Mouse (Mus musculus): ENCODE measurements around the gene Atf5. TPM values are rescaled to one million over a fixed set of nuclear protein-coding genes. Genes with fewer than 3 reads are reported as not detected.
A peak's percentile ranks its signal among the peaks of the same experiment; 100 is the strongest.

Atf5 gene
- 34.0 and 71.1 TPM in 2 replicates for total RNA-seq (2012; rRNA removed)
- 12.0 and 13.4 TPM in 2 replicates for total RNA-seq (2014; rRNA removed)
- polyA plus RNA-seq (2012; ENCODE audit: insufficient read length, low read depth) = 82.3 and 84.5 TPM in 2 replicates

DNA sequence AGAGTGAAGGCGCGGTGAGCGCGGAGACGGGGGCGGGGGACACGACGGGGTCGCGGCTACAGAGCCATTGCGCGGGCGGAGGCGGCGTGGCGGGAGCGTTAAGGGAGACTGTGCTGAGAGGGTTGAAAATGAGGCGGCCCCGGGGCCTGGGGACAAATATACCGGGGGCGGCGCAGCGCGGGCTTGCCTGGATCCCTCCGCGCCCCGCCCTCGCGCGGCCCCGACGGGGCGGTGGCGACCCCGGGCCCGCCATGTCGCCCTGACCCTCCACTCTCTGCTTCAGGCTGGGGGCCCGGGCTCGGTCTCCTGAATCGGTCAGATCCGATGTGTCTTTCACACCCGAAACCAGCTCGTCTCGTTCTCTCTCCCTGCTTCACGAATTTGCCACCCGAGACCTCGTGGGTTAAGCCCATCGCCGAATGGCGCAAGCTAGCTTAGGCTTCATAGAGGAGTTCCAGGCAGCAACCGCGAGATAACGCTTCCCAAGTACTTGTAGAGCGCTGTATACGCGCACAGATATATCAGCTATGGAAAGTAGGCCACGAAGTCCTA lies at the start of gene Atf5:
TSS of gene Atf5 (minus strand) at position 189 of the 552 bp plus-strand sequence.
- Histone ChIP-seq H3K36me3 (replicated peaks in 1 of 2; ENCODE audit: control insufficient read depth in 1 of 2, insufficient read depth in 1 of 2, low read length in 1 of 2) (peaks cover 36 to 64% of the 10 kb centered on the region in 2 experiments), H3K4me1 (ENCODE audit: control insufficient read depth in 1 of 2, insufficient read depth in 2 of 2) (peaks cover 27 to 41% of the 10 kb centered on the region in 2 experiments)
- in situ Hi-C loops (cut with MboI; ENCODE audit: low pct_ligation_motif_present, low pct_unique_long_range_greater_than_20kb, low sequenced_read_pairs) = no loop called here

DNA sequence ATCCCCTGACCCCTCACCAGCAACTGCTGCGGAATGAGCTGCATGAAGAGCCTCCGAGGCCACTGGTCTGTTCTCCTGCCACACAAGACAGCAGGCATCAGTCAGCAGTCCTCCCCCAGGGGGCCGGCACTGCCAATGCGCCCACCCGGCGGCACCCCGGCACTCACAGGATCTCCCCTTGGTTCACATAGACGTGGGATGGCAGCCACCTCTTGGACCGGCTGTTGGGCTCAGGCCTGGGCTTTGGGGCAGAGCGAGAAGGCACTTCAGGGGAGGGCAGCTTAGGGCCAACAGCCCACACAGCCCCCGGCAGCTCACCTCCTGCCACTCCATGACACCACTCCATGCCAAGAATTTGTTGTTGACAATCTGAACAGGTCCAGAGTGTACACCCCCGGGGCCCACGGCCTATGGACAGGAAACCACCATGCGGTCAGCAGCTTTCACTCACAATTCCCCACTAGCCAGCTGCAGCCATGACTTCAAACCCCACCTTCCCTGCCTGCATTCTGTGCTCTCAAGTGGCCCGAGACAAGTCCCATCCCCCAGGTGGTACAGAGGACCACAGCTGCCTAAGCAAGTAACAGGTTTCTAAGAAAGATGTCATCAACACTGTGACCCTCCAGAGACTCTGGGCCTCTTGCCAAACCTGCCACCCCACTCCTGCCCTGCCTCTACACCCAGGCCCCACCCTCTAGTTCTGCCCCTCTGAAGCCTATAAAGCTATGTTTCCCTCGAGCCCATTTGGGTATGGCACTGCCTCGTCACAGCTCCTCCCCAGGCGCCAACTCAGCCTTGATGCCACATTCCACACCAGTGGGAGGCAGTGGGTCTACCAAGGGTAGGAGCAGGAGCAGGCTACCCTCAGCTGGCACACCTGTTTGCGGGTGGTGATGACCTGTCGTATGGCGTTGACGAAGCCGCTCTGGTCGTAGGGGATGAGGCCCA lies 48.4 kb upstream of the Atf5 start:
- Histone ChIP-seq H3K4me2 (ENCODE audit: insufficient read depth, low read depth, poor library complexity, severe bottlenecking) (no peak overlapping the region), H3K4me3 (replicated peaks in 1 of 3; ENCODE audit: low read depth in 2 of 3, low read length in 2 of 3, poor library complexity in 1 of 3) (no peak overlapping the region), H3K27ac (ENCODE audit: insufficient read depth, low read depth) (0 out of 2 replicates have a peak overlapping the region, but pooled peaks have one; percentile 12), H3K4me1 (ENCODE audit: control insufficient read depth in 1 of 2, insufficient read depth in 2 of 2) (peaks cover 39 to 63% of the 10 kb centered on the region in 2 experiments), H3K27me3 (replicated peaks) (peaks cover 11% of the 10 kb centered on the region), H3K79me2 (replicated peaks; ENCODE audit: control insufficient read depth, extremely low read depth, insufficient read depth, poor library complexity, severe bottlenecking) (no peaks in the 10 kb centered on the region), H3K9me3 (replicated peaks; ENCODE audit: low read length) (no peaks in the 10 kb centered on the region), H3K36me3 (replicated peaks in 1 of 2; ENCODE audit: control insufficient read depth in 1 of 2, insufficient read depth in 1 of 2, low read length in 1 of 2) (peaks cover 41 to 65% of the 10 kb centered on the region in 2 experiments), H3K9ac (ENCODE audit: insufficient read depth, low read depth) (no peak overlapping the region)
- DNase-seq (ENCODE audit: extremely low read depth) = no peak
- in situ Hi-C loops (cut with MboI; ENCODE audit: low pct_ligation_motif_present, low pct_unique_long_range_greater_than_20kb, low sequenced_read_pairs) (no loop called here), dilution Hi-C loops (cut with MboI; ENCODE audit: extremely low pct_ligation_motif_present, extremely low pct_unique_long_range_greater_than_20kb, low sequenced_read_pairs) (no loop called here)
- TF ChIP-seq ZMIZ1 (IDR thresholded peaks at IDR 0.05; ENCODE audit: low read depth, low read length) = no peak
- TF ChIP-seq TCF12 (IDR thresholded peaks at IDR 0.05; ENCODE audit: low read depth, low read length) = peak; percentile 34; the same call in 1 of the 2 replicates

More for the DNA sequence above, at the start of gene Atf5:
- Histone ChIP-seq H3K27ac (ENCODE audit: insufficient read depth, low read depth) (peak within 1 kb of the TSS; percentile 97), H3K4me2 (ENCODE audit: insufficient read depth, low read depth, poor library complexity, severe bottlenecking) (peak within 1 kb of the TSS; percentile 95), H3K9me3 (replicated peaks; ENCODE audit: low read length) (no peaks in the 10 kb centered on the region), H3K4me3 (replicated peaks in 1 of 3; ENCODE audit: low read depth in 2 of 3, low read length in 2 of 3, poor library complexity in 1 of 3) (peak within 1 kb of the TSS; percentile 77 to 89 (median 86)), H3K9ac (ENCODE audit: insufficient read depth, low read depth) (peak within 1 kb of the TSS; percentile 93), H3K79me2 (replicated peaks; ENCODE audit: control insufficient read depth, extremely low read depth, insufficient read depth, poor library complexity, severe bottlenecking) (peaks cover 67% of the 10 kb centered on the region), H3K27me3 (replicated peaks) (no peaks in the 10 kb centered on the region)
- dilution Hi-C loops (cut with MboI; ENCODE audit: extremely low pct_ligation_motif_present, extremely low pct_unique_long_range_greater_than_20kb, low sequenced_read_pairs) = no loop called here
- DNase-seq (ENCODE audit: extremely low read depth) = no peak
- peak; percentile 37; the same call in 1 of the 2 replicates for TF ChIP-seq TCF12 (IDR thresholded peaks at IDR 0.05; ENCODE audit: low read depth, low read length)
- TF ChIP-seq RAD21 (IDR thresholded peaks at IDR 0.05; ENCODE audit: low read depth, low read length) = no peak
- TF ChIP-seq MAZ (IDR thresholded peaks at IDR 0.05; ENCODE audit: low read depth, low read length) = no peak
- no peak for TF ChIP-seq USF1 (IDR thresholded peaks at IDR 0.05; ENCODE audit: low read depth, low read length)
- TF ChIP-seq SMC3 (IDR thresholded peaks at IDR 0.05; ENCODE audit: low read depth, low read length) = no peak
- no peak for TF ChIP-seq ETS1 (conservative IDR thresholded peaks at IDR 0.05; ENCODE audit: low read depth, low read length)
- TF ChIP-seq KAT2A (IDR thresholded peaks at IDR 0.05; ENCODE audit: insufficient replicate concordance, low read length) = no peak
- no peak for TF ChIP-seq POLR2AphosphoS2 (IDR thresholded peaks at IDR 0.05; ENCODE audit: low read depth, low read length)
- no peak; the same call in 1 of the 2 replicates for TF ChIP-seq SIN3A (IDR thresholded peaks at IDR 0.05; ENCODE audit: low read length)
- no peak for TF ChIP-seq RCOR1 (conservative IDR thresholded peaks at IDR 0.05; ENCODE audit: low read depth, low read length)
- TF ChIP-seq TBP (conservative IDR thresholded peaks at IDR 0.05; ENCODE audit: low read depth, low read length) = no peak; the same call in 1 of the 2 replicates
- no peak for TF ChIP-seq CTCF (conservative IDR thresholded peaks at IDR 0.05 in 1 of 2, IDR thresholded peaks at IDR 0.05 in 1 of 2; ENCODE audit: low read depth in 2 of 2, low read length in 2 of 2)
- no peak for TF ChIP-seq ZKSCAN1 (IDR thresholded peaks at IDR 0.05; ENCODE audit: borderline replicate concordance, low read depth, low read length)
- 0 out of 2 replicates have a peak, but pooled peaks have one; percentile 42 for TF ChIP-seq UBTF (IDR thresholded peaks at IDR 0.05; ENCODE audit: low read depth, low read length)
- TF ChIP-seq NELFE (IDR thresholded peaks at IDR 0.05; ENCODE audit: low read depth, low read length) = peak; percentile 77; the same call in 1 of the 2 replicates
- no peak for TF ChIP-seq USF2 (conservative IDR thresholded peaks at IDR 0.05; ENCODE audit: low read depth, low read length)
- TF ChIP-seq POLR2A (IDR thresholded peaks at IDR 0.05; ENCODE audit: low read depth, low read length) = no peak
- no peak for TF ChIP-seq HCFC1 (IDR thresholded peaks at IDR 0.05; ENCODE audit: low read depth, low read length)
- TF ChIP-seq ZMIZ1 (IDR thresholded peaks at IDR 0.05; ENCODE audit: low read depth, low read length) = peak; percentile 59; the same call in 1 of the 2 replicates
- no peak for TF ChIP-seq CHD1 (IDR thresholded peaks at IDR 0.05; ENCODE audit: low read depth, low read length)
- no peak for TF ChIP-seq MAFK (IDR thresholded peaks at IDR 0.05; ENCODE audit: insufficient replicate concordance, low read length)
- no peak for TF ChIP-seq MYC (IDR thresholded peaks at IDR 0.05; ENCODE audit: low read depth, low read length)
- TF ChIP-seq GABPA (IDR thresholded peaks at IDR 0.05; ENCODE audit: insufficient replicate concordance, low read depth, low read length) = no peak
- no peak for TF ChIP-seq MXI1 (IDR thresholded peaks at IDR 0.05; ENCODE audit: low read depth, low read length)
- no peak for TF ChIP-seq BHLHE40 (IDR thresholded peaks at IDR 0.05; ENCODE audit: low read depth, low read length)

All from CH12.LX (cell line).